Mouse (Mus musculus) heart, postnatal 0 days (tissue): ENCODE results near the gene Cradd.

Experiments
- CTCF ChIP-seq: IDR thresholded peaks from 2 replicates; pipeline ENCODE4 v1.5.1; 2016; ENCODE audit warnings: antibody characterized with exemption, control low read depth, low read depth
- EP300 ChIP-seq: IDR thresholded peaks from 2 replicates; pipeline ENCODE4 v1.6.1; 2016; ENCODE audit warnings: antibody characterized with exemption, low read depth

DNA sequence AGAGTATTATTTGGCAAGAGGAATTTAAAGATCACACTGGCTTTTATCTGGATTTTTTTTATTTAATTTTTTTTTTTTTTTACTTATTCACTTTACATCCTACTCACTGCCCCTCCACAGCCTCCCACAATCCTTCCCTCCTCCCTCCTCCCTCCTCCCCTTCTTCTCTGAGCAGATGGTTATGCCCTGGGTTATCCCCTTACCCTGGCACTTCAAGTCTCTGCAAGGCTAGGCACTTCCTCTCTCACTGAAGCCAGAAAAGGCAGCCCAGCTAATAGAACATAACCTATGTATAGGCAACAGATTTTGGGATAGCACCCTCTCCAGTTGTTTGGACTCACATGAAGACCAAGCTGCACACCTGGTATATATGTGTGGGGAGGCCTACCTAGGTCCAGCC, 183.7 kb downstream of the Cradd start:
- TF ChIP-seq CTCF (no peak), EP300 (no peak)
